Mouse (Mus musculus): ENCODE results near the gene Cwh43.

DNA sequence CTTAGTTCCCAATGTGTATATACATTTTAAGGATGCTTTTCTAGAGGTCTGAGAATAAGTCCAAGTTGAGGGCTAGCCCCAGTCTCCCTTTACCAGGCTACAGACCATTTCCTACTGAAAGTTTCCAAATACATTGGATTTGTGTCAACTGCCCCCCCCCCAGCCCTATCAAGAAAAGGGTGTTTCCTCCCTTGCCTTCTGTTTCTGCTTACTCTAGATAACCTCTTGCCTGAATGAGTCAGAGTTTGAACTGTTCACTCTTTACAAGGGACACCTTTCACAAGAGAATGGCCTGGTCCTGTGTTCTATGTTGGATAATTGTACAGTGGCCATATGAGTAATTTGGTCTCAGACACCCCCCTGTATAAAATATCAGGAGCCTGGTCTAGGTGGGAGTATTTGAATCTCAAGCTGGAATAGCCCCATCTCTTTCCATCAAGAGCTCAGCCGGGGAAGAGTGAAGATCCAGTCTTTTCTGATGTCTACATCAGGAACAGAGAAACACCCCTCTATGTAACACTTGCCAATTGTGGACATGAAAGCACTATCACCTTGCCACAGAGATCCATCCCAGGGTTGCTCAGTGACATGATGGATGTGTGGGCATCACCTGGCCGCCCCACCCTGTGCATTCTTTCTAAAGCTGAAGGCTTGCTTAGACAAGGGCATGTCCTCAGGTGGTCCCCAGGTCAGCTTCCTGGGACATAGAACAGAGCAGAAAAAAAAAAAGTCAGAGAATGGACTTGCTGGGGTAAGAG lies 41.6 kb upstream of the Cwh43 start:
- TF ChIP-seq CTCF (IDR thresholded peaks at IDR 0.05) (no peak), POLR2A (IDR thresholded peaks at IDR 0.05; ENCODE audit: insufficient read depth, low read depth, low read length) (no peak), EP300 (IDR thresholded peaks at IDR 0.05; ENCODE audit: insufficient read depth, low read depth, low read length) (no peak)
